24 mouse cellular contexts compared by ENCODE assay signal in genomic region chr5:140052405-140052804, GRCm38 (mm10).
"Had no signal": no experiment of that assay in that cellular context is flagged by ENCODE, and none has a peak within 500 bp of the region (broad histone marks: within the 10 kb centered on the region; RNA-seq: fewer than 3 reads in every experiment).

No protein-coding gene starts in this region.

- H3K4me2 ChIP-seq: heart, embryonic 11.5 days; heart, embryonic 13.5 days; heart, embryonic 15.5 days; hindbrain, embryonic 13.5 days; hindbrain, embryonic 15.5 days; limb, embryonic 13.5 days; limb, embryonic 15.5 days; liver, embryonic 12.5 days had no signal

- H3K9ac ChIP-seq: heart, embryonic 13.5 days; heart, embryonic 15.5 days; hindbrain, embryonic 13.5 days; hindbrain, embryonic 15.5 days; limb, embryonic 13.5 days; limb, embryonic 15.5 days; liver, embryonic 12.5 days; liver, embryonic 14.5 days had no signal

- H3K9me3 ChIP-seq: heart, embryonic 13.5 days; heart, embryonic 15.5 days; hindbrain, embryonic 13.5 days; hindbrain, embryonic 15.5 days; limb, embryonic 13.5 days; limb, embryonic 15.5 days; liver, embryonic 12.5 days had no signal

- H3K36me3 ChIP-seq: heart, embryonic 13.5 days; heart, embryonic 15.5 days; hindbrain, embryonic 13.5 days; hindbrain, embryonic 15.5 days; limb, embryonic 13.5 days; liver, embryonic 12.5 days had no signal

- H3K4me3 ChIP-seq: heart, adult 2 months; heart, embryonic 13.5 days; heart, embryonic 15.5 days; hindbrain, embryonic 13.5 days; hindbrain, embryonic 15.5 days; layer of hippocampus, adult 2 months; limb, embryonic 13.5 days; limb, embryonic 15.5 days; liver, embryonic 12.5 days had no signal

- H3K27ac ChIP-seq: heart, adult 2 months; heart, embryonic 13.5 days; heart, embryonic 15.5 days; hindbrain, embryonic 13.5 days; hindbrain, embryonic 15.5 days; hindbrain, postnatal 0 days; layer of hippocampus, adult 2 months; limb, embryonic 13.5 days; limb, embryonic 15.5 days; liver, embryonic 12.5 days; liver, embryonic 14.5 days had no signal

- H3K4me1 ChIP-seq: hindbrain, embryonic 15.5 days; limb, embryonic 13.5 days; limb, embryonic 15.5 days had no signal

- DNase-seq: gastrocnemius, postnatal 14 days; gastrocnemius, postnatal 36 days; heart, adult 11 months; heart, adult 2 months; heart, postnatal 14 days; heart, postnatal 36 days; kidney, adult 18-20 months; kidney, adult 8-10 months; kidney, postnatal 10 days; kidney, postnatal 25 days; kidney, postnatal 4 days; layer of hippocampus, postnatal 36 days; left cerebral cortex, postnatal 4 days had no signal

- H3K27me3 ChIP-seq: hindbrain, embryonic 13.5 days; hindbrain, embryonic 15.5 days; limb, embryonic 13.5 days; limb, embryonic 15.5 days; liver, embryonic 12.5 days had no signal
